In genomic region chr11:101086323-101086674, GRCm38 (mm10) we compare ENCODE assay signal across 9 mouse cellular contexts. TPM values are rescaled to one million over a fixed set of nuclear protein-coding genes. Genes with fewer than 3 reads are reported as not detected.
A peak's percentile ranks its signal among the peaks of the same experiment; 100 is the strongest.
DNase-seq lines count a peak whose midpoint lies in the region; ATAC-seq and TF ChIP-seq lines count a peak whose summit lies in the region.
"Had no signal": no experiment of that assay in that cellular context is flagged by ENCODE, and none has a peak within 500 bp of the region (broad histone marks: within the 10 kb centered on the region; RNA-seq: fewer than 3 reads in every experiment).

No protein-coding gene starts in this region.

- H3K4me1 ChIP-seq in cortical plate, adult 2 months (ENCODE audit: control insufficient read depth, insufficient read depth, low read length), result peaks cover 5% of the 10 kb centered on the region
- peaks cover 29% of the 10 kb centered on the region for H3K4me1 ChIP-seq in intestine, embryonic 14.5 days (replicated peaks; ENCODE audit: control insufficient read depth, insufficient read depth, low read length)
- peaks cover 32% of the 10 kb centered on the region for H3K4me1 ChIP-seq in midbrain, embryonic 16.5 days (ENCODE audit: control insufficient read depth, insufficient read depth, low read length)

- peak overlapping the region; percentile 79; the same call in 1 of the 2 replicates for H3K4me3 ChIP-seq in cortical plate, adult 2 months (ENCODE audit: insufficient read depth, low read length)
- peak overlapping the region; percentile 84; the same call in 1 of the 2 replicates for H3K4me3 ChIP-seq in intestine, embryonic 14.5 days (ENCODE audit: low read depth, low read length)
- H3K4me3 ChIP-seq in midbrain, embryonic 16.5 days (ENCODE audit: low read depth, low read length), result peak overlapping the region; percentile 86

- H3K9me3 ChIP-seq in intestine, embryonic 14.5 days (ENCODE audit: control insufficient read depth, low read length), result no peaks in the 10 kb centered on the region
- no peaks in the 10 kb centered on the region for H3K9me3 ChIP-seq in midbrain, embryonic 16.5 days (replicated peaks; ENCODE audit: control insufficient read depth, low read length, poor library complexity, severe bottlenecking)

- 85% methylated on average over 6 of the region's 6 CpGs for WGBS in intestine, embryonic 14.5 days
- WGBS in midbrain, embryonic 16.5 days, result 80% methylated on average over 6 of the region's 6 CpGs

- peaks cover 2% of the 10 kb centered on the region; the same call in 1 of the 2 replicates for H3K27me3 ChIP-seq in intestine, embryonic 14.5 days (replicated peaks; ENCODE audit: control insufficient read depth, insufficient read depth, low read length)
- no peaks in the 10 kb centered on the region for H3K27me3 ChIP-seq in midbrain, embryonic 16.5 days (ENCODE audit: control insufficient read depth, insufficient read depth, low read depth, low read length)

- TF ChIP-seq CTCF in cortical plate, adult 2 months (IDR thresholded peaks at IDR 0.05; ENCODE audit: extremely low read depth, insufficient read depth, low read length), result no peak

- peaks cover 34% of the 10 kb centered on the region for H3K36me3 ChIP-seq in intestine, embryonic 14.5 days (ENCODE audit: control insufficient read depth, insufficient read depth, low read length)
- peaks cover 21% of the 10 kb centered on the region for H3K36me3 ChIP-seq in midbrain, embryonic 16.5 days (ENCODE audit: control insufficient read depth, insufficient read depth, low read length)

- H3K27ac ChIP-seq in cortical plate, adult 2 months (ENCODE audit: insufficient read depth, low read length), result no peak overlapping the region
- peak overlapping the region; percentile 70 for H3K27ac ChIP-seq in intestine, embryonic 14.5 days (ENCODE audit: low read depth)
- H3K27ac ChIP-seq in midbrain, embryonic 16.5 days (ENCODE audit: low read length), result peak overlapping the region; percentile 80

- H3K4me2 ChIP-seq in intestine, embryonic 14.5 days (ENCODE audit: low read length), result peak overlapping the region; percentile 95
- H3K4me2 ChIP-seq in midbrain, embryonic 16.5 days (ENCODE audit: low read length), result peak overlapping the region; percentile 99

- no peak for ATAC-seq in intestine, embryonic 14.5 days (replicated peaks; ENCODE audit: low FRiP score, low TSS enrichment, low read depth)
- ATAC-seq in midbrain, embryonic 16.5 days, result no peak

- peak; percentile 70 for DNase-seq in kidney, adult 9 months
- no peak for DNase-seq in kidney, adult 18-20 months
- DNase-seq in intestine, embryonic 14.5 days (ENCODE audit: low spot score), result no peak
- no peak for DNase-seq in layer of hippocampus, adult 8-10 months (ENCODE audit: low spot score in 2 of 2)
- DNase-seq in gastrocnemius, postnatal 36 days, result no peak
- DNase-seq in right cerebral cortex, postnatal 4 days, result no peak

- H3K9ac ChIP-seq in intestine, embryonic 14.5 days (ENCODE audit: low read length), result peak overlapping the region; percentile 74
- H3K9ac ChIP-seq in midbrain, embryonic 16.5 days (ENCODE audit: low read depth, low read length), result peak overlapping the region; percentile 47

- intact Hi-C loops in gastrocnemius, postnatal 36 days (cut with DNase I), result no loop called here

- no peak for TF ChIP-seq POLR2A in cortical plate, adult 2 months (IDR thresholded peaks at IDR 0.05; ENCODE audit: extremely low read depth, insufficient read depth, low read length)

RNA-seq across cellular contexts. Expression of gene Mlx, which starts 0.8 kb away (rescaled TPM):
- polyA plus RNA-seq in cortical plate, adult 2 months (2012; rRNA removed), result 46.9 and 53.1 TPM in 2 replicates
- 43.6 and 48.0 TPM in 2 replicates for polyA plus RNA-seq in intestine, embryonic 14.5 days (2014; fragmentation: Nextera tagmentation; extraction: Ambion mirVana)
- 93.8 and 96.5 TPM in 2 replicates for polyA plus RNA-seq in midbrain, embryonic 16.5 days (2015; fragmentation: Nextera tagmentation; extraction: Ambion mirVana)
- total RNA-seq in layer of hippocampus, adult 8-10 months (2022), result 10 to 100 TPM; 36.2 to 41.6 (median 39.6) TPM
- 10 to 100 TPM in 1 of 2 experiments, 1 to 10 TPM in 1; 8.8 to 12.4 TPM for total RNA-seq in gastrocnemius, postnatal 36 days (2021)

RNA-seq across cellular contexts. Expression of gene Coasy, which starts 3.9 kb away (rescaled TPM):
- polyA plus RNA-seq in cortical plate, adult 2 months (2012; rRNA removed), result 34.4 and 35.4 TPM in 2 replicates
- polyA plus RNA-seq in intestine, embryonic 14.5 days (2014; fragmentation: Nextera tagmentation; extraction: Ambion mirVana), result 39.7 and 45.5 TPM in 2 replicates
- polyA plus RNA-seq in midbrain, embryonic 16.5 days (2015; fragmentation: Nextera tagmentation; extraction: Ambion mirVana), result 42.0 and 43.5 TPM in 2 replicates
- total RNA-seq in layer of hippocampus, adult 8-10 months (2022), result 10 to 100 TPM; 24.5 to 29.1 (median 27.6) TPM
- 1 to 10 TPM; 8.0 to 8.9 TPM for total RNA-seq in gastrocnemius, postnatal 36 days (2021)

RNA-seq across cellular contexts. Expression of gene Hsd17b1, which starts 8.1 kb away (rescaled TPM):
- 0.21 and 0.42 TPM in 2 replicates for polyA plus RNA-seq in cortical plate, adult 2 months (2012; rRNA removed)
- polyA plus RNA-seq in intestine, embryonic 14.5 days (2014; fragmentation: Nextera tagmentation; extraction: Ambion mirVana), result not detected in 2 replicates
- 0.21 and 0.49 TPM in 2 replicates for polyA plus RNA-seq in midbrain, embryonic 16.5 days (2015; fragmentation: Nextera tagmentation; extraction: Ambion mirVana)
- 1 to 10 TPM in 3 of 4 experiments, under 1 TPM in 1; 0.83 to 1.4 (median 1.2) TPM for total RNA-seq in layer of hippocampus, adult 8-10 months (2022)
- total RNA-seq in gastrocnemius, postnatal 36 days (2021), result not detected
- total RNA-seq: hematopoietic stem cell, adult 5-6 weeks had no signal

RNA-seq across cellular contexts. Expression of gene Psmc3ip, which starts 8.9 kb away (rescaled TPM):
- polyA plus RNA-seq in cortical plate, adult 2 months (2012; rRNA removed), result 3.5 and 3.8 TPM in 2 replicates
- polyA plus RNA-seq in intestine, embryonic 14.5 days (2014; fragmentation: Nextera tagmentation; extraction: Ambion mirVana), result 29.1 and 38.1 TPM in 2 replicates
- 15.2 and 17.6 TPM in 2 replicates for polyA plus RNA-seq in midbrain, embryonic 16.5 days (2015; fragmentation: Nextera tagmentation; extraction: Ambion mirVana)
- 1 to 10 TPM; 2.5 to 5.4 (median 3.9) TPM for total RNA-seq in layer of hippocampus, adult 8-10 months (2022)
- 1 to 10 TPM; 1.6 to 2.1 TPM for total RNA-seq in gastrocnemius, postnatal 36 days (2021)

RNA-seq across cellular contexts. Expression of gene Naglu, which starts 16.5 kb away (rescaled TPM):
- polyA plus RNA-seq in cortical plate, adult 2 months (2012; rRNA removed), result 10.3 and 10.7 TPM in 2 replicates
- 11.5 and 12.7 TPM in 2 replicates for polyA plus RNA-seq in intestine, embryonic 14.5 days (2014; fragmentation: Nextera tagmentation; extraction: Ambion mirVana)
- 13.2 and 14.2 TPM in 2 replicates for polyA plus RNA-seq in midbrain, embryonic 16.5 days (2015; fragmentation: Nextera tagmentation; extraction: Ambion mirVana)
- total RNA-seq in layer of hippocampus, adult 8-10 months (2022), result 10 to 100 TPM in 2 of 4 experiments, 1 to 10 TPM in 2; 7.3 to 22.9 (median 15.2) TPM
- total RNA-seq in gastrocnemius, postnatal 36 days (2021), result 1 to 10 TPM; 3.2 to 3.5 TPM
